Mouse (Mus musculus) liver, adult 2 months (tissue): ENCODE results near the gene Cd40.

Source experiments
- CTCF ChIP-seq: fragments of 200-500 bp; IDR thresholded peaks from 2 replicates; pipeline ENCODE4 v1.5.1; 2011; ENCODE audit warnings: low read depth, low read length, control low read depth
- POLR2A ChIP-seq: fragments of 200-500 bp; IDR thresholded peaks from 2 replicates; pipeline ENCODE4 v1.6.1; 2011; ENCODE audit warnings: low read length, control low read depth; ENCODE audit not compliant: insufficient read depth; ENCODE audit errors: extremely low read depth

GRCm38 (mm10) chr2:165078045-165078444, 22.6 kb downstream of the Cd40 start:
- TF ChIP-seq CTCF (no peak), POLR2A (no peak)
